Mouse (Mus musculus) limb, embryonic 14.5 days (tissue): Measurements from ENCODE around the gene Psma6. TPM values are rescaled to one million over a fixed set of nuclear protein-coding genes. Genes with fewer than 3 reads are reported as not detected.
A peak's percentile ranks its signal among the peaks of the same experiment; 100 is the strongest.

ENCODE experiments used
- ATAC-seq: fragments of 200-750 bp; cut with Nextera tagmentation; 2 replicates; pipeline ENCODE4 v1.8.0; 2017; ENCODE audit warnings: low read depth, moderate number of reproducible peaks, moderate TSS enrichment; ENCODE audit not compliant: low FRiP score
- DNase-seq: peaks from one replicate; pipeline ENCODE4 v3.0.0-alpha.2; 2015; ENCODE audit warnings: low spot score
- H3K27ac ChIP-seq: fragments of 300-500 bp; sonication (generic); replicated peaks from 2 replicates; pipeline ENCODE4 v1.5.1; 2014; ENCODE audit warnings: low read depth, mild to moderate bottlenecking, low read length, moderate library complexity, mixed read lengths
- H3K27me3 ChIP-seq: fragments of 300-500 bp; sonication (generic); 2 replicates; pipeline ENCODE4 v1.6.1; 2014; ENCODE audit warnings: low read length, mixed read lengths; ENCODE audit not compliant: control insufficient read depth, insufficient read depth
- H3K36me3 ChIP-seq: fragments of 300-500 bp; sonication (generic); 2 replicates; pipeline ENCODE4 v1.6.1; 2014; ENCODE audit warnings: mild to moderate bottlenecking, low read length, moderate library complexity, mixed read lengths; ENCODE audit not compliant: control insufficient read depth, insufficient read depth
- H3K4me1 ChIP-seq: fragments of 300-500 bp; sonication (generic); 2 replicates; pipeline ENCODE4 v1.6.1; 2014; ENCODE audit warnings: antibody characterized with exemption, low read length, mixed read lengths; ENCODE audit not compliant: control insufficient read depth, insufficient read depth
- H3K4me2 ChIP-seq: fragments of 300-500 bp; sonication (generic); replicated peaks from 2 replicates; pipeline ENCODE4 v1.6.1; 2014; ENCODE audit warnings: low read depth, mild to moderate bottlenecking, low read length, moderate library complexity; ENCODE audit not compliant: severe bottlenecking
- H3K4me3 ChIP-seq: fragments of 300-500 bp; sonication (generic); replicated peaks from 2 replicates; pipeline ENCODE4 v1.5.1; 2014; ENCODE audit warnings: low read length
- H3K9ac ChIP-seq: fragments of 300-500 bp; sonication (generic); 2 replicates; pipeline ENCODE4 v1.6.1; 2014; ENCODE audit warnings: mild to moderate bottlenecking, low read depth, low read length, moderate library complexity; ENCODE audit not compliant: severe bottlenecking
- H3K9me3 ChIP-seq: fragments of 300-500 bp; sonication (generic); 2 replicates; pipeline ENCODE4 v1.6.1; 2016; ENCODE audit warnings: low read length; ENCODE audit not compliant: control insufficient read depth
- POLR2A ChIP-seq: fragments of 200-500 bp; IDR thresholded peaks from 2 replicates; pipeline ENCODE4 v1.8.0; 2012; ENCODE audit warnings: inconsistent platforms, mild to moderate bottlenecking, moderate library complexity, borderline replicate concordance; ENCODE audit not compliant: insufficient read depth, insufficient read length; ENCODE audit errors: extremely low read depth
- WGBS: fragments of 180-500 bp; shearing (Covaris S2); extraction: QIAGEN DNeasy Blood & Tissue Kit; methylation state at CpG from one replicate; pipeline ENCODE4 v1.1.7; 2014; 5-methylcytosine and 5-hydroxymethylcytosine counted together
- polyA plus RNA-seq, 2 experiments: library from polyadenylated mRNA; depleted of rRNA in 1 of 2; stranded (reverse) in 1 of 2; unstranded in 1 of 2; fragments of >200 nt; fragmentation: Nextera tagmentation in 1 of 2; extraction: Ambion mirVana in 1 of 2; gene quantifications; 2 replicates each; pipeline versions ENCODE4 v1.2.1 to v1.2.3; 2012 to 2014

Gene Psma6
- polyA plus RNA-seq, 2 experiments, result 167 to 425 TPM

DNA sequence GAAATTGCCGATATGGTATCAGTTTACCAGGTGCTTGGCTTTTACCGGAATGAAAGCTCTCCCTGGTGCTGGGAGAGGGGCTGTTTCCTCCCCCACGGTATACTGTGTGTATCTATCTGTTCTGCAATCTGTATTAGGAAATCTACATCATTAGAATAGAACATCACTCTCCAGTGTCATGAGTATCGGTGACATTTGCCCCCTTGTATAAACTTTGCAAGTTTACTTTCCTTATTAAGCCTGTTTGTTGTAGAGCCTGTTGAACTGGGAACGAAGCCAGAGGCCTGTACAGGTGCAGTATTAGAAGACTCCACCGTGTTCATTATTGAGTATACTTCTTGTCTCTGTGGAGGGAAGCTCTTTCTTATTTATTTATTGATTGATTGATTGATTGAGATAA lies 30.6 kb upstream of the Psma6 start:
- Histone ChIP-seq H3K36me3 (no peaks in the 10 kb centered on the region), H3K27ac (no peak overlapping the region), H3K4me2 (no peak overlapping the region), H3K4me3 (no peak overlapping the region), H3K9ac (no peak overlapping the region), H3K27me3 (no peaks in the 10 kb centered on the region), H3K9me3 (no peaks in the 10 kb centered on the region), H3K4me1 (no peaks in the 10 kb centered on the region)
- 68% methylated on average over 6 of the region's 6 CpGs for WGBS
- DNase-seq (no peak), ATAC-seq (no peak)
- no peak for TF ChIP-seq POLR2A

DNA sequence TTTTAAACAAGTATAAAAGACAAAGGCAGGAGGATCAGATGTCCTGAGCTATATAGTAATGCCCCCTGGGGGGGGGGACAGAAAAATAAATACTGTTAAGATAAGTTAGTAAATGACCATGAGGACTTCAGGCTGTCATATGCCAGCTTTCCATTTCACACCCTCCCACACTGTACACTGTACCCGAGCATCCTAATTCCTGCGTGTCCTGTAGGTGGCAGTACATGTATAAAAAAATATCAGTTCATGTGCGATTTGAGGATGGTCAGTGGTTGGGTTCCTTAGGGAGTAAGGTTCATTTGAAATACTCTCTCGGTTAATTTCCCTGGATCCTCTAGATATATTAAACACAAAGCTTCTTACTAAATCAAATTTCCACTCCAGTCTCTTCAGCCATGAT lies 29.1 kb upstream of the Psma6 start:
- Histone ChIP-seq H3K4me3 (no peak overlapping the region), H3K9me3 (no peaks in the 10 kb centered on the region), H3K27ac (no peak overlapping the region), H3K9ac (no peak overlapping the region), H3K4me2 (no peak overlapping the region), H3K36me3 (no peaks in the 10 kb centered on the region), H3K4me1 (no peaks in the 10 kb centered on the region), H3K27me3 (no peaks in the 10 kb centered on the region)
- 54% methylated on average over 4 of the region's 4 CpGs for WGBS
- DNase-seq (no peak), ATAC-seq (peak; percentile 60; the same call in 1 of the 2 replicates)
- TF ChIP-seq POLR2A, result no peak

DNA sequence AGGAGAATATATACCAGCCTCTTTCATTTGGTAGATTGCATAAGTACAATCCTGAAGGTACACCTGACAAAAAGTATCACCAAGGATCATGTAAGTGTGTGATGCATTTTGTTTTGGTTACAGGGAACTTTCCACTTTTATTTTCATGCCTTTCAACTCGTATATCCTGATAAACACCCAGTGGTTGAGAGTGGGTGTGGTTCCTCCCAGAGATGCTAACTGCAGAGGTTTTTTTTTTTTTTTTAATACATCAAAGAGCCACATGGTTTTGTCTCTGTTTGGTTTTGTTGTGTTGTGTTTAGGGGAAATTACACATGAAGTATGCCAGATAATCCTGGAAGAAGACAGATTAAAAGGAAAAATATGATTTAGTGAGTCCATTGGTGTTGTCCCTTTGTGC lies 26.7 kb upstream of the Psma6 start:
- ATAC-seq, result no peak
- no peaks in the 10 kb centered on the region for H3K9me3 ChIP-seq
- H3K9ac ChIP-seq, result no peak overlapping the region

DNA sequence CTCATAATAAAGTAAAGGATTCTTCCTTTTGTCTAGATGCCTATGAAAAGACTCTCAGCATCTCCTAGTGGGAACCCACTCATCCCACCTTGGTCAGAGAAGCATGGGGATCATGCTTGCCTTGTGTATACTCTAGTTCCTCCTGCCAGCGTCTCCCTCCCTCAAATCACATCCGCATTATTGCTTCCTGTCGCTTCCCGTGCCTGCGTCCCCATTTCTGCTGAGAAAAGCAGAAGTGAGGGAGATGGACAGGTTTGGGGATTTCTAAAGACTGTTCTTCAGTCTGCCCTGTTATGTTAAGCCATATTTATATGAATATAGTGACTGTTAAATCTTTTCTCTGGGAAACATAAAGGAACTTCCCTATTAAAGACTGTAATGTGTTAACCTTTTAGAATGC lies 23.1 kb upstream of the Psma6 start:
- Histone ChIP-seq H3K4me3 (no peak overlapping the region), H3K36me3 (0 out of 2 replicates have a peak, but pooled peaks cover 3% of the 10 kb centered on the region)

More for the DNA sequence above, 26.7 kb upstream of the Psma6 start:
- Histone ChIP-seq H3K27ac (no peak overlapping the region), H3K4me2 (no peak overlapping the region), H3K27me3 (no peaks in the 10 kb centered on the region), H3K4me1 (no peaks in the 10 kb centered on the region), H3K4me3 (no peak overlapping the region), H3K36me3 (no peaks in the 10 kb centered on the region)
- WGBS, result 68% methylated on average over 1 of the region's 1 CpGs
- no peak for TF ChIP-seq POLR2A
- no peak for DNase-seq

DNA sequence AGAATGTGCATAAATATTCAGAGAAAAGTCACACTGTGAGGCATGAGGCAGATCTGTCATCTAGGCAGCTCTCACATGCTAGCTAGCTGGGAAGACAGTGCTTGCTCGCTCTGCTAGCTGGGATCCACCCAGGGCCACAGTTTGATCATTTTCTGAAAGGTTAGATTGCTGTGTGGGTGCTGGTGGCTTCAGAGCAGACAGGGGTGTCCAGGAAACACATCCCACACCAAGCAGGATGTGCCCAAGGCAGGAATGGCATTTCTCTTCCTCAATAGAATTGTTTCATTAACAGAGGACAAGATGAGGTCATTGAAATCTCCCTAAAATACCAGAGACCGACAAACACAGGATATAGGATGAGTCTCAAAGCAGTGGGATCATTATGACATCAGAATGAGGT lies 18.9 kb upstream of the Psma6 start:
- TF ChIP-seq POLR2A, result no peak
- Histone ChIP-seq H3K4me2 (no peak overlapping the region), H3K4me3 (no peak overlapping the region), H3K27ac (no peak overlapping the region), H3K36me3 (0 out of 2 replicates have a peak, but pooled peaks cover 3% of the 10 kb centered on the region), H3K27me3 (no peaks in the 10 kb centered on the region), H3K9me3 (no peaks in the 10 kb centered on the region), H3K9ac (no peak overlapping the region), H3K4me1 (no peaks in the 10 kb centered on the region)
- DNase-seq (no peak), ATAC-seq (no peak)
- WGBS, result 76% methylated on average over 2 of the region's 2 CpGs

More for the DNA sequence above, 23.1 kb upstream of the Psma6 start:
- Histone ChIP-seq H3K27ac (no peak overlapping the region), H3K27me3 (no peaks in the 10 kb centered on the region), H3K4me2 (no peak overlapping the region), H3K9ac (no peak overlapping the region), H3K4me1 (no peaks in the 10 kb centered on the region), H3K9me3 (no peaks in the 10 kb centered on the region)
- TF ChIP-seq POLR2A, result no peak
- DNase-seq (no peak), ATAC-seq (no peak)
- WGBS, result 73% methylated on average over 5 of the region's 5 CpGs
